Mouse (Mus musculus) embryonic facial prominence, embryonic 13.5 days (tissue): ENCODE measurements around the gene Kcnh4. TPM values are rescaled to one million over a fixed set of nuclear protein-coding genes. Genes with fewer than 3 reads are reported as not detected.
"Not testable (repeated sequence)": the region's sequence is repeated elsewhere in the genome, so short reads cannot be mapped to it uniquely, and the experiment has no call there.

Source experiments
- ATAC-seq: fragments of 200-750 bp; cut with Nextera tagmentation; 2 replicates; pipeline ENCODE4 v1.8.0; 2017; ENCODE audit warnings: low read depth; ENCODE audit not compliant: insufficient number of reproducible peaks, insufficient read depth, low FRiP score, low TSS enrichment
- H3K27ac ChIP-seq: fragments of 300-500 bp; sonication (generic); 2 replicates; pipeline ENCODE4 v1.5.1; 2015; ENCODE audit warnings: moderate library complexity, mild to moderate bottlenecking, inconsistent platforms
- H3K27me3 ChIP-seq: fragments of 300-500 bp; sonication (generic); 2 replicates; pipeline ENCODE4 v1.6.1; 2015; ENCODE audit warnings: mild to moderate bottlenecking, inconsistent platforms
- H3K36me3 ChIP-seq: fragments of 300-500 bp; sonication (generic); 2 replicates; pipeline ENCODE4 v1.6.1; 2015; ENCODE audit warnings: mild to moderate bottlenecking, inconsistent platforms
- H3K4me1 ChIP-seq: fragments of 300-500 bp; sonication (generic); 2 replicates; pipeline ENCODE4 v1.6.1; 2015; ENCODE audit warnings: inconsistent platforms
- H3K4me2 ChIP-seq: fragments of 300-500 bp; sonication (generic); 2 replicates; pipeline ENCODE4 v1.6.1; 2015; ENCODE audit warnings: moderate library complexity, mild to moderate bottlenecking, inconsistent platforms
- H3K4me3 ChIP-seq: fragments of 300-500 bp; sonication (generic); 2 replicates; pipeline ENCODE4 v1.5.1; 2015; ENCODE audit warnings: mild to moderate bottlenecking, inconsistent platforms
- H3K9ac ChIP-seq: fragments of 300-500 bp; sonication (generic); 2 replicates; pipeline ENCODE4 v1.6.1; 2015; ENCODE audit warnings: mild to moderate bottlenecking, inconsistent platforms
- H3K9me3 ChIP-seq: fragments of 300-500 bp; sonication (generic); 2 replicates; pipeline ENCODE4 v1.6.1; 2016; ENCODE audit warnings: inconsistent platforms
- WGBS: fragments of 180-500 bp; shearing (Covaris S2); methylation state at CpG from one replicate; pipeline ENCODE4 v1.1.7; 2015; ENCODE audit warnings: mixed read lengths; 5-methylcytosine and 5-hydroxymethylcytosine counted together
- polyA plus RNA-seq: library from polyadenylated mRNA; unstranded; fragments of >200 nt; fragmentation: Nextera tagmentation; extraction: Ambion mirVana; gene quantifications from 2 replicates; pipeline ENCODE4 v1.2.1, GENCODE M21; 2015

Gene Kcnh4
- polyA plus RNA-seq: 0.08 and 0.14 TPM in 2 replicates

GRCm38 (mm10) chr11:100759611-100760233 lies at the start of gene Kcnh4:
Kcnh4 (minus strand) TSS chr11:100759942.
- H3K27ac ChIP-seq: no peak within 1 kb of the TSS
- peaks cover 58% of the 10 kb centered on the region for H3K27me3 ChIP-seq
- H3K9ac ChIP-seq: no peak within 1 kb of the TSS
- ATAC-seq: peak; percentile 26; the same call in 1 of the 2 replicates
- H3K4me1 ChIP-seq: peaks cover 17% of the 10 kb centered on the region
- under 1% methylated on average over 51 of the region's 51 CpGs for WGBS
- H3K4me3 ChIP-seq: peak within 1 kb of the TSS; percentile 38
- no peaks in the 10 kb centered on the region for H3K36me3 ChIP-seq
- peak within 1 kb of the TSS; percentile 65 for H3K4me2 ChIP-seq
- H3K9me3 ChIP-seq: no peaks in the 10 kb centered on the region

- no peak for ATAC-seq
- WGBS: 64% methylated on average over 20 of the region's 20 CpGs
Observed at GRCm38 (mm10) chr11:100806380-100807305, 46.9 kb upstream of the Kcnh4 start.

GRCm38 (mm10) chr11:100805535-100805934 lies 45.8 kb upstream of the Kcnh4 start:
- H3K27ac ChIP-seq: no peak overlapping the region
- no peak overlapping the region for H3K4me3 ChIP-seq
- no peak overlapping the region for H3K9ac ChIP-seq
- H3K9me3 ChIP-seq: no peaks in the 10 kb centered on the region
- peaks cover 5% of the 10 kb centered on the region for H3K4me1 ChIP-seq
- no peaks in the 10 kb centered on the region for H3K27me3 ChIP-seq
- H3K4me2 ChIP-seq: no peak overlapping the region
- WGBS: 78% methylated on average over 7 of the region's 7 CpGs
- H3K36me3 ChIP-seq: peaks cover 55% of the 10 kb centered on the region
- ATAC-seq: no peak

More at GRCm38 (mm10) chr11:100806380-100807305, 46.9 kb upstream of the Kcnh4 start:
- no peak overlapping the region for H3K4me3 ChIP-seq
- no peak overlapping the region; the same call in 1 of the 2 replicates for H3K27ac ChIP-seq
- H3K4me2 ChIP-seq: no peak overlapping the region
- peaks cover 44% of the 10 kb centered on the region for H3K36me3 ChIP-seq
- H3K4me1 ChIP-seq: peaks cover 13% of the 10 kb centered on the region
- H3K27me3 ChIP-seq: no peaks in the 10 kb centered on the region
- no peaks in the 10 kb centered on the region for H3K9me3 ChIP-seq
- no peak overlapping the region for H3K9ac ChIP-seq

- H3K4me3 ChIP-seq: no peak overlapping the region
- peaks cover 3% of the 10 kb centered on the region; the same call in 1 of the 2 replicates for H3K4me1 ChIP-seq
- no peak for ATAC-seq
- H3K9ac ChIP-seq: no peak overlapping the region
- H3K4me2 ChIP-seq: no peak overlapping the region
- no peaks in the 10 kb centered on the region for H3K9me3 ChIP-seq
- 71% methylated on average over 10 of the region's 10 CpGs for WGBS
- H3K27ac ChIP-seq: no peak overlapping the region
- H3K36me3 ChIP-seq: peaks cover 63% of the 10 kb centered on the region
- no peaks in the 10 kb centered on the region for H3K27me3 ChIP-seq
Observed at GRCm38 (mm10) chr11:100804409-100804808, 44.7 kb upstream of the Kcnh4 start.

- H3K9ac ChIP-seq: no peak overlapping the region
Observed at GRCm38 (mm10) chr11:100799426-100799825, 39.7 kb upstream of the Kcnh4 start.

GRCm38 (mm10) chr11:100796585-100796984 lies 36.8 kb upstream of the Kcnh4 start:
- no peak for ATAC-seq
- no peak overlapping the region for H3K4me3 ChIP-seq
- H3K9me3 ChIP-seq: no peaks in the 10 kb centered on the region
- 61% methylated on average over 8 of the region's 8 CpGs for WGBS
- no peak overlapping the region for H3K4me2 ChIP-seq
- H3K9ac ChIP-seq: no peak overlapping the region
- H3K27ac ChIP-seq: no peak overlapping the region
- H3K4me1 ChIP-seq: 0 out of 2 replicates have a peak, but pooled peaks cover 3% of the 10 kb centered on the region
- H3K36me3 ChIP-seq: peaks cover 45% of the 10 kb centered on the region
- no peaks in the 10 kb centered on the region for H3K27me3 ChIP-seq

More at GRCm38 (mm10) chr11:100799426-100799825, 39.7 kb upstream of the Kcnh4 start:
- no peaks in the 10 kb centered on the region for H3K9me3 ChIP-seq
- H3K4me1 ChIP-seq: no peaks in the 10 kb centered on the region
- H3K27me3 ChIP-seq: no peaks in the 10 kb centered on the region
- H3K4me3 ChIP-seq: no peak overlapping the region
- WGBS: 82% methylated on average over 5 of the region's 5 CpGs
- H3K36me3 ChIP-seq: peaks cover 70% of the 10 kb centered on the region
- no peak overlapping the region for H3K4me2 ChIP-seq
- ATAC-seq: no peak
- H3K27ac ChIP-seq: no peak overlapping the region

- ATAC-seq: no peak
- Histone ChIP-seq H3K4me1 (peaks cover 8% of the 10 kb centered on the region), H3K36me3 (peaks cover 35% of the 10 kb centered on the region), H3K27ac (no peak overlapping the region), H3K9ac (no peak overlapping the region), H3K4me3 (no peak overlapping the region), H3K9me3 (no peaks in the 10 kb centered on the region), H3K4me2 (no peak overlapping the region), H3K27me3 (no peaks in the 10 kb centered on the region)
- WGBS: 89% methylated on average over 2 of the region's 2 CpGs
Observed at GRCm38 (mm10) chr11:100795386-100795785, 35.6 kb upstream of the Kcnh4 start.

GRCm38 (mm10) chr11:100791457-100792049 lies 31.8 kb upstream of the Kcnh4 start:
- H3K9ac ChIP-seq: no peak overlapping the region
- ATAC-seq: 0 out of 2 replicates have a peak, but pooled peaks have one; percentile 32
- peaks cover 22% of the 10 kb centered on the region for H3K36me3 ChIP-seq
- H3K9me3 ChIP-seq: no peaks in the 10 kb centered on the region
- peaks cover 22% of the 10 kb centered on the region for H3K4me1 ChIP-seq
- H3K4me3 ChIP-seq: no peak overlapping the region
- H3K27me3 ChIP-seq: no peaks in the 10 kb centered on the region
- 70% methylated on average over 2 of the region's 2 CpGs for WGBS
- no peak overlapping the region for H3K4me2 ChIP-seq
- peak overlapping the region; percentile 24; the same call in 1 of the 2 replicates for H3K27ac ChIP-seq

GRCm38 (mm10) chr11:100790644-100791043 lies 30.9 kb upstream of the Kcnh4 start:
- H3K9ac ChIP-seq, H3K9me3 ChIP-seq, H3K4me3 ChIP-seq, H3K27me3 ChIP-seq, ATAC-seq, H3K4me2 ChIP-seq: not testable (repeated sequence)
- H3K4me1 ChIP-seq: peaks cover 22% of the 10 kb centered on the region
- peak overlapping the region; percentile 81 for H3K27ac ChIP-seq
- WGBS: 87% methylated on average over 9 of the region's 9 CpGs
- H3K36me3 ChIP-seq: peaks cover 23% of the 10 kb centered on the region; the same call in 1 of the 2 replicates

GRCm38 (mm10) chr11:100789702-100790101 lies 30.0 kb upstream of the Kcnh4 start:
- WGBS: 40% methylated on average over 3 of the region's 3 CpGs
- no peaks in the 10 kb centered on the region for H3K9me3 ChIP-seq
- no peak overlapping the region for H3K4me3 ChIP-seq
- no peak overlapping the region for H3K4me2 ChIP-seq
- peak overlapping the region; percentile 81 for H3K27ac ChIP-seq
- peaks cover 22% of the 10 kb centered on the region for H3K4me1 ChIP-seq
- H3K36me3 ChIP-seq: peaks cover 26% of the 10 kb centered on the region; the same call in 1 of the 2 replicates
- H3K9ac ChIP-seq: no peak overlapping the region
- H3K27me3 ChIP-seq: no peaks in the 10 kb centered on the region
- ATAC-seq: no peak

- H3K4me2 ChIP-seq: no peak overlapping the region
- no peak overlapping the region for H3K27ac ChIP-seq
- H3K9ac ChIP-seq: no peak overlapping the region
- peaks cover 18% of the 10 kb centered on the region for H3K4me1 ChIP-seq
- 87% methylated on average over 2 of the region's 2 CpGs for WGBS
- no peaks in the 10 kb centered on the region for H3K9me3 ChIP-seq
- H3K4me3 ChIP-seq: no peak overlapping the region
- no peaks in the 10 kb centered on the region for H3K27me3 ChIP-seq
- no peak for ATAC-seq
- H3K36me3 ChIP-seq: peaks cover 53% of the 10 kb centered on the region
Observed at GRCm38 (mm10) chr11:100785774-100786173, 26.0 kb upstream of the Kcnh4 start.
